Mouse (Mus musculus) left cerebral cortex, postnatal 4 days (tissue): Measurements from ENCODE around the gene Slc26a8. TPM values are rescaled to one million over a fixed set of nuclear protein-coding genes. Genes with fewer than 3 reads are reported as not detected.
"Not testable (repeated sequence)": the region's sequence is repeated elsewhere in the genome, so short reads cannot be mapped to it uniquely, and the experiment has no call there.

ENCODE experiments used
- DNase-seq: peaks from one replicate; pipeline ENCODE4 v3.0.0-alpha.2; 2022
- intact Hi-C: fragments of 180-260 bp; cut with DNase I; formaldehyde crosslinking; loops from one replicate; pipeline ENCODE4 v1.15.1; 2025
- total RNA-seq, 2 experiments: library from RNA; stranded (reverse); gene quantifications; 2 replicates each; pipeline ENCODE4 v1.2.3; 2021

Gene Slc26a8
- 10 to 100 TPM in 1 of 2 experiments, 1 to 10 TPM in 1; 6.2 to 10.4 TPM for total RNA-seq

GRCm38 (mm10) chr17:28689586-28690283, at the start of gene Slc26a8:
Slc26a8 (minus strand) TSS chr17:28690233.
- intact Hi-C loops = loop anchor here (5.0 kb wide), 1 partner anchor 67 kb away; the partner anchor contains the start of gene Srpk1
- DNase-seq = no peak

GRCm38 (mm10) chr17:28739244-28739643, 49.2 kb upstream of the Slc26a8 start:
- no peak for DNase-seq
- intact Hi-C loops = no loop called here

DNA sequence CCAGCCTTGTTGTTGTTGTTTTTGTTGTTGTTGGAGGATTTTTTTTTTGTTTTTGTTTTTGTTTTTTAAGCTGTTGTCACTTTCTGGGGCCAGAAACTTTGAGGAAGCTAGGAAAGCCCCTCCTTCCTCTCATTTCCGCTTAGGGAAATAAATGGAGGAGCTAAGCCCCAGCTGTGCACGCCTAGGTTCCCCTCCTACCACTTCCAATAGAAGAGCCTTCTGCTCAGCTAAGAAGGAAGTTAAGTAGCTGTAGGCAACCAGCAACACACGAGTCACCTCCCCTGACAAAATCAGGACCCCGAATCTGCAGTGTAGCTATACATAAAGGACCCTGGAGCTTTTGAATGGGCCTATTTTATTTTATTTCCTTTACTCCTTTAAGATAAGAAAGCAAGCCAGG, 47.9 kb upstream of the Slc26a8 start:
- DNase-seq = no peak
- intact Hi-C loops = no loop called here

DNA sequence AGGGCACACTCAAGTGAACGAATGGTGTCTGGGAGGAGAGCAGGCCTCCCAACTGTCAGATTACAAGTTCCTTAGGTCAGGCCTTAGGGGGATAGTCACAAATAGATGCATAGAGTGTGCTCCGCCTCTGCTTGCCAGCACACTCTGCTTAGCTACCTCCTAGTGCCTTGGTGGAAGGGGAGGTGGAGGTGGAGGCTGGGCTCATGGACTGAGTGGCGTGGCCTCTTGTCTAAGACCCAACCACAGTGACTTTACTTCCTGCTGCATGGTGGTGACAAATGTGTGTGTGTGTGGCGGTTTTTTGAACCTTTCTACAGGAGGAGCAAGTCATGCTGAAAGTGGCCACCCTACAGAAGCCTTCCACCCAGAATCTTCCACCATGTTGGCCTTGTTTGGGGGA, 46.5 kb upstream of the Slc26a8 start:
- intact Hi-C loops = no loop called here
- no peak for DNase-seq

DNA sequence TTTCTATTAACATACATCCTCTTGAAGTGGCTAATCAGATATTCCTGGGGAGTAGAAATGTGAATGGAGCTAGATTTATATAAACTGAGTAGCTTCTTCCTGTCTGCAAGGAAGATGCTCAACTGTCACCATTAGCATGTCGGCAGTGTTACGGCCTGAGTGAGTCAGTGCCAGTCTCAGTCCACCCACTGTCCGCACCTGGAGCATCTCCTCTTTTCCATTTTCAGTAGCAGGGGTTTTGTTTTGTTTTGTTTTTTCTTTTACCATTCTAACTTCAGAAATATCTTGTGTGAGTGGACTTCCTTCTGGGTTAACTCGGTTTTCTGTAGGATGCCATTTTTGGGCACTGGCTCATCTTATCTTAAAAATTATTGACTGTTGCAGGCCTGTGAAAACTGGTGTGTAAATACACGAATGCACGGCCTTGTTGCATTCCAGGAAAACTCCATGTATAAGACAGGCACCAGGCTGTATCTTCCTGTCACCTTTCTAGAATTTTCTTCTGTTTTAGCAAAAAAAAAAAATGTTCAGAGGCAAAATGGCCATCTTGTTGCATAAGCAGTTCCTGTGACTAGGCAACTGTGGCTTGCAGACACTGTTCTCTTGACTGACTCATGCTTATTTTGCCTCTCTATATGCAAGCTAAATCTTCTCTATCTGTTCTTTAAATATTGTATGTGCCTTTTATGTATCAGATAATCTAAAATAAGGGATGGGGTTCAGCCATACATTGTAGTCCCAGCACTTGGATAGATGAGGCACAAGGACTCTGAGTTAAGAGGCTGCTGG, 45.5 kb upstream of the Slc26a8 start:
- intact Hi-C loops = no loop called here
- DNase-seq = no peak

DNA sequence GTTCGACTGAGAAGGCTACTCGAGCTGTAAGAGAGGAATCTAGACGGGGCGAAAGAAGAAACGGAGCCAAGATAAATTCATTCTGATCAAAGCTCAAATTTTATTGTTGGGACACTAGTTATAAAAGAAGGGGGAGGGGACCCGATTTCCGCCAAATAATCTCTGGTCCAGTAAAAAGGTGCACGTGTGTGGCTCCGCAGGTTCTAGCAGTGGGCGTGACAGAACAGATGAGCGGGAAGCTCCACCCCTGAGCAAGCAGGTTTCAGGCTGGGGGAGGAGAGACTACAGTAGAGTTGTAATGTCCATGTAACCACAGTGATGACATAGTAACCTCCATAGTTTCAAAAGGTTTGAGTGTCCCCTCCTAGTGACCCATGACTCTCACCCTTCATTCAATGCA, 37.5 kb upstream of the Slc26a8 start:
- intact Hi-C loops, DNase-seq: not testable (repeated sequence)

GRCm38 (mm10) chr17:28725783-28726182, 35.8 kb upstream of the Slc26a8 start, which contains the start of gene AC170998.1:
AC170998.1 (plus strand) TSS chr17:28726083.
- intact Hi-C loops = no loop called here
- DNase-seq = no peak

DNA sequence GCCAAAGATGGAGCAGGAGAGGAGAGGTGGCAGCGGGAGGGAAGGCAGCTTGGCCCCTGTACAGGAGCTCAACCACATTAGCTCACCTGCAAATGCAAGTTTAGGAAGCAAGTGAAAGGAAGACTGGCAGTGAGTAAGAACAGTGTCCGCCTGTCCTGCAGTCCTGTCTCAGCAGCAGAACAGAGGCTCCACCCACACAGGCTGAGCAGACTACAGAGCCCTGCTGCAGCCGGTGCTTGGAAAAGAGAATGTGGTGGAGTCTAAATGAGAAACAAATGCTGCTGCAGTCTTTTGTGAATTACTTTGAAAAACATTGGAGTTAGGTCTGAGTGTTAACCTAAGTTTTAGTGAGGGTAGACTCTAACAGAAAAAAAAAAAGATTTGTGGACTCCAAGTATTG, 27.5 kb upstream of the Slc26a8 start:
- DNase-seq = no peak
- intact Hi-C loops = no loop called here

DNA sequence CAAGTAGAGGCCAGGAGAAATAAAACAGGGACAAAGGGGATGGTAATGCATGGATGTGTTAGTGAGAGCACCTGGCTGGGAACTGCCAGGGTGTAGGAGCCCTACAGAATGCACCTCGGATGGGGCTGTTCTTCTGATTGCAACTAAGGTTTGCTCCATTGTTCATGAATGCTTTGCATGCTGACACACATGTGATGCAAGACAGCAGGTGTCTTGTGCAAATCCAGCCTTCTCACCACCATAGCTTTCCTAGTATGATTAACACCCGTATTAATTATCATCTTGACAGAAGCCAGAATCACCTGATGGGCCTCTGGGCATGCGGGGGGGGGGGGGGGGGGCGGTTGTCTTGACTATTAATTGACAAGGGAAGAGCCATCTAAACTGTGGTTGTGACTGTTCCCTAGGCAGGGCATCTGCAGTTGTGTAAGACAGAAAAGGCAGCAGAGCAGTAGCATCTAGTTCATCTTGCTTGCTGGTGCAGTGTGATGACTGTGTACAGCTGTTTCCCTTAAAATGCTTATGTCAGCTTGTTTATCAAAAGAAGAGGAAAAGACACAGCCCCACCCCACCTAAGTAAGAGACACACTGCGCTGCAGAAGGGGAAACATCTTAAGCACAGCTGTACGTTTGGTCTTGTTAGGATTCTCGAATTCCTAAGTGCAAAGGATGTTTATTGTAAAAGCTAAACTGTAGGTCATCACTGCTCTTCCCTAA, 26.0 kb upstream of the Slc26a8 start:
- DNase-seq = no peak
- intact Hi-C loops = no loop called here

GRCm38 (mm10) chr17:28714006-28714405, 24.0 kb upstream of the Slc26a8 start:
- intact Hi-C loops = no loop called here

GRCm38 (mm10) chr17:28712305-28712704, 22.3 kb upstream of the Slc26a8 start:
- intact Hi-C loops = no loop called here
- no peak for DNase-seq

More at GRCm38 (mm10) chr17:28714006-28714405, 24.0 kb upstream of the Slc26a8 start:
- DNase-seq = no peak

GRCm38 (mm10) chr17:28711237-28711636, 21.2 kb upstream of the Slc26a8 start:
- DNase-seq = no peak
- intact Hi-C loops = no loop called here

GRCm38 (mm10) chr17:28710291-28710688, 20.3 kb upstream of the Slc26a8 start:
- intact Hi-C loops = no loop called here

DNA sequence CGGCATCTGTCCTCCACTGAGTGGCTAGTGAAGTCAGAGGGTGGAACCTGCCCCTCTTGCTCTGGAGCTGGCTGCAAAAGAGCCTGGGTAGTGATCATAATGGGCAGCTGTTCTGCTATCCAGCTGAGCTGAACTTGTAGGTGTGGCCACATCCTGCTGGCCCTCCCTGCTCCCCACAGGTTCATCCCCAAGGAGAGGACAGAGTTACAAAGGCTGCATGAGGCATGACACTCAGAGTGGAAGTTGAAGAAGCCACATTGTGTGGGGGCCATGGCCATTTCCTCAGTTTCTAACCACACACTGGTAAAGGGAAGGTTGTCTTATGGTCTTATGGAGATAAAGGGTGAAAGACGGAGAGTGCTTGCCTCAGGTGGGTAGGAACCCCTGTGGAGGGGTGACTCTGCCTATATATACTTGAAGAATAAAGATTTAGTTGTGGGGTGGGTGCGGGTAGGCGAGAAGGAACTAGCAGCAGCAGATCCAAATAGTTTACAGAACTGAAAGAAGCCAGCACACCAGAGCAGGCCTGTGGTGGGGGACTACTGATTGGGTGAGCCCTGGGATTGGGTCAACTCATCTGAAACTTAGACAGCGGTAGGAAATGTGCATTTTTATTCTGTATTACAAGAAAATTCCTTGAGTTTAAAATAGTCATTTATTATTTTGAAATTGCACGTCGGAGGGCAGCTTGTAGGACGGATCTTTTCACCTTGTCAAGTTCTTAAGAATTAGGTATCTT, 19.7 kb upstream of the Slc26a8 start:
- intact Hi-C loops = no loop called here
- no peak for DNase-seq

More at GRCm38 (mm10) chr17:28710291-28710688, 20.3 kb upstream of the Slc26a8 start:
- DNase-seq = no peak

DNA sequence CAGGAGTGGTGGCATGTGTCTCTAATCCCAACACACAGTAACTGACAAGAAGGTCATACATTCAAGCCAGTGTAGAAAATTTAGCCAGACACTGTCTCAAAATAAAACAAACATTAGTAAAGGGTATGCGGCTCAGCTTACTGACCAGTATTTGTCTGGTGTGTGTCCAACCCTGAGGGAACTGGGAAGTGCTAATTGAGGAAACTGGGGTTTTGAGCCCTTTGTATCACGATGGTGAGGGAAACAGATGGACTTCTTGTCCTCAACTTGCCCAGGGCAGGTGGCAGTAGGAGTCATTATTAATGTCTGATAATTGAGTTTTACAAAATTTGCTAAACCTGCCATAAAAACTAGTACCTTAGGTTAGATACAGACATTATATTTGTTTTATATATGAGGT, 19.0 kb upstream of the Slc26a8 start:
- no peak for DNase-seq
- intact Hi-C loops = no loop called here

DNA sequence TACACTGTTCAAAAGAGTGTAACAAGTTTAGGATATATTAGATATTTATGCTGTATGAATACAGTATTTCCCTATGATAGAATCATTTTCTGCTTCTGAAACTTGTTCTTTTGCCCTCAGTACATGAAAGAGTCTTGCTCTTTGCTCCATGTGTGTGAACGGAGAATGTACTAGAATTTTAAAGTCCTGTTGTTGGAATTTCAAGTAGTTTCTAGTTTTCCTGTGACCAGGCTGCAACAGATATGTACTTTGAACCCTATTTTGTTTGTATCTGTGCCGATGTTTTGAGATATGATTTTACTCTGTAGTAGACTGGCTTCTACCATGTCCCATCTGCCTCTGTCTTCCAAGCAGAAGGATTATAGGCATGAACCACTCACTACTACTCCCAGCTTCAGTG, 17.8 kb upstream of the Slc26a8 start:
- no peak for DNase-seq
- intact Hi-C loops = no loop called here

GRCm38 (mm10) chr17:28707136-28707627, 17.1 kb upstream of the Slc26a8 start:
- intact Hi-C loops = no loop called here

DNA sequence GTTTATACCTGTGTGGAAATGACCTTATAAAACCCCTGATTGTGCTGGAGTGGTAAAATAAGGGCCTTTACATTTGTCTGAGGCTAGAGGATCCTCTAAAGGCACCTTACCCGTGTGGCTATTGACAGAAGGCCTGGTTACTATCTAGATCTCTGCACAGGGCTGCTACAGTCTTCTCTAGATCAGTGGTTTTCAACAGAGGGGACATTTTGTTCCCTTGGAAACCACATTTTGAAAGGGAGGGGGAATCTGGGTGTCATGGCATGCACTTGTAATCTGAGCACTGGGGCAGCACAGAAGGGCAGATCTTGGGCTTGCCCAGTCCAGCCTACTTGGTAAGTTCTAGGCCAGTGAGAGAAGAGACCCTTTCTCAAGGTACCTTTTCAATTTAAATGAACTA, 16.7 kb upstream of the Slc26a8 start:
- no peak for DNase-seq
- intact Hi-C loops = no loop called here

More at GRCm38 (mm10) chr17:28707136-28707627, 17.1 kb upstream of the Slc26a8 start:
- DNase-seq = no peak

- DNase-seq = no peak
- intact Hi-C loops = no loop called here
Measured at GRCm38 (mm10) chr17:28702646-28703045, 12.6 kb upstream of the Slc26a8 start.

- no peak for DNase-seq
- intact Hi-C loops = no loop called here
Measured at GRCm38 (mm10) chr17:28701737-28702136, 11.7 kb upstream of the Slc26a8 start.
